Comparison of ENCODE assay signal across 8 mouse cellular contexts in genomic region chr13:68167826-68168225, GRCm38 (mm10).
A peak's percentile ranks its signal among the peaks of the same experiment; 100 is the strongest.
DNase-seq lines count a peak whose midpoint lies in the region; ATAC-seq lines count a peak whose summit lies in the region.
"Not testable (repeated sequence)": the region's sequence is repeated elsewhere in the genome, so short reads cannot be mapped to it uniquely, and the experiment has no call there.

No protein-coding gene starts in this region.

- not testable (repeated sequence) for H3K4me1 ChIP-seq in hindbrain, embryonic 11.5 days (replicated peaks; ENCODE audit: control insufficient read depth, insufficient read depth, low read length)

- not testable (repeated sequence) for H3K4me2 ChIP-seq in hindbrain, embryonic 11.5 days (replicated peaks; ENCODE audit: low read depth, low read length)

- WGBS in hindbrain, embryonic 11.5 days = 41% methylated on average over 6 of the region's 6 CpGs

- intact Hi-C loops in left cerebral cortex, postnatal 4 days (cut with DNase I) = not testable (repeated sequence)

- not testable (repeated sequence) for H3K27me3 ChIP-seq in hindbrain, embryonic 11.5 days (ENCODE audit: control insufficient read depth, insufficient read depth, low read length)

- not testable (repeated sequence) for H3K4me3 ChIP-seq in hindbrain, embryonic 11.5 days (ENCODE audit: low read depth, low read length)

- ATAC-seq in hindbrain, embryonic 11.5 days (ENCODE audit: low FRiP score) = not testable (repeated sequence)

- not testable (repeated sequence) for H3K27ac ChIP-seq in hindbrain, embryonic 11.5 days (ENCODE audit: low read depth, low read length)

- peak; percentile 54 for DNase-seq in NIH3T3 (ENCODE audit: low read depth)
- peak; percentile 2 for DNase-seq in cerebellum, adult 11-12 months
- DNase-seq in frontal cortex, adult 2 months (ENCODE audit: extremely low spot score in 1 of 2, low spot score in 1 of 2) = peak; percentile 1 to 75
- peak; percentile 0 for DNase-seq in hindbrain, embryonic 11.5 days (ENCODE audit: low spot score)
- peak; percentile 33 to 70 for DNase-seq in layer of hippocampus, adult 8-10 months (ENCODE audit: low spot score in 2 of 2)
- DNase-seq in left cerebral cortex, postnatal 4 days = peak; percentile 22
- peak; percentile 0 for DNase-seq in retina, postnatal 1 day
- peak; percentile 17 for DNase-seq in thymus, postnatal 4 days

- H3K9me3 ChIP-seq in hindbrain, embryonic 11.5 days (ENCODE audit: control insufficient read depth, low read length) = not testable (repeated sequence)

- H3K9ac ChIP-seq in hindbrain, embryonic 11.5 days (ENCODE audit: low read depth, low read length) = not testable (repeated sequence)

- H3K36me3 ChIP-seq in hindbrain, embryonic 11.5 days (ENCODE audit: control insufficient read depth, insufficient read depth, low read length) = not testable (repeated sequence)

Comparison
In these comparisons a context has a peak if more than half of its experiments do, and no peak if none do; other contexts are left out.
1. DNase-seq: peak in every context shown above with its lines; median percentile 54 in NIH3T3; 52 in layer of hippocampus, adult 8-10 months; 38 in frontal cortex, adult 2 months; 22 in left cerebral cortex, postnatal 4 days; 17 in thymus, postnatal 4 days; 2 in cerebellum, adult 11-12 months; 0 in hindbrain, embryonic 11.5 days; 0 in retina, postnatal 1 day.